In the genomic region with DNA sequence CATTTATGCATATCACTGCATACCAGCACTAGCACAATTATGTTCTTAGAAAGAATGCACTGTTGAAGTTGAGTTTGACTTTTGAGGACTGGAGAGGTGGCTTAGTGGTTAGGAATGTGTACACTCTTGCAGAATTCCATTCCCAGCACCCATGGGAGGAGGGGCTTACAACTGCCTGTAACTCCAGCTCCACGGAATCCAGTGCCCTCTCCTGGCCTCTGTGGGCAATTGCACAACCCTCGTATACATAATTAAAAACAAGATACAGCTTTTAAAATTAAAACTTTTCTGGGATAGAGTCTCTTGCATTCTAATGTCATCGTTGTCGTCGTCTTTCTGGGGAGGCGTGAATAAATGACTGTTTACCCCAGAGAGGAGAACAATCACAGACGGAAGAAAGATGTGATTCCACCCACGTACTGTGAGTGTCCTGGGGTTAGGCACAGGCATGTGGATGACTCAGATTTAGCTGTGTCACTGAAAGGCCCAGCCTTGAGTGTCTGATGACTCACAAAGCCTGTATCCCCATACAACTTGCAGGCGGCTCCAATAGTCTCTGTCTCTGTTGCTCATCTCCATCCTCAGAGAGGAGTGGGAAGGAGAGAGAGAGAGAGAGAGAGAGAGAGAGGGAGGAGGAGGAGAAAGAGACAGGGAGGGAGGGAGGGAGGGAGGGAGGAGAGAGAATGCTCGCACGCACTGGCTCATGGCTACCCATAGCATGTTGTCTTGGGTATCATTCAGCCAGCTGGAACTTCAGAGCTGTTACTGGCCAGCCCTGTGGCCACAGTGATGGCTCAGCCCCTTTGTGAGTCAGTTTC, we compare ENCODE assay signal across 11 mouse cellular contexts. TPM values are rescaled to one million over a fixed set of nuclear protein-coding genes. Genes with fewer than 3 reads are reported as not detected.
DNase-seq lines count a peak whose midpoint lies in the region; TF ChIP-seq lines count a peak whose summit lies in the region.
"Had no signal": no experiment of that assay in that cellular context is flagged by ENCODE, and none has a peak within 500 bp of the region (broad histone marks: within the 10 kb centered on the region; RNA-seq: fewer than 3 reads in every experiment).

No protein-coding gene starts in this region.

- H3K27me3 ChIP-seq in C2C12 (ENCODE audit: control insufficient read depth, insufficient read depth, insufficient read length) = no peaks in the 10 kb centered on the region

- H3K79me3 ChIP-seq in C2C12 (ENCODE audit: low read depth) = no peaks in the 10 kb centered on the region

- H3K79me2 ChIP-seq in C2C12 (ENCODE audit: control insufficient read depth, insufficient read depth) = no peaks in the 10 kb centered on the region

- peak; percentile 6 for DNase-seq in layer of hippocampus, adult 11-12 months (ENCODE audit: low spot score)
- DNase-seq in layer of hippocampus, postnatal 25 days (ENCODE audit: extremely low spot score in 1 of 2, low spot score in 1 of 2) = no peak
- peak; percentile 95 for DNase-seq in R1 (ENCODE audit: low read depth, low spot score)
- peak; percentile 10 for DNase-seq in layer of hippocampus, adult 9-10 months (ENCODE audit: low spot score)
- no peak for DNase-seq in yolk sac, embryonic 10.5 days (ENCODE audit: low spot score)
- no peak for DNase-seq in ovary, postnatal 10 days (ENCODE audit: low spot score)
- no peak for DNase-seq in gastrocnemius, postnatal 36 days
- DNase-seq: cerebellum, adult 11 months had no signal

- no peak overlapping the region for H3ac ChIP-seq in C2C12 (ENCODE audit: control insufficient read depth, insufficient read length, low read depth)

- H3K36me3 ChIP-seq in C2C12 (ENCODE audit: control insufficient read depth, insufficient read depth) = no peaks in the 10 kb centered on the region

- no peak for TF ChIP-seq CTCF in C2C12 (IDR thresholded peaks at IDR 0.05; ENCODE audit: control insufficient read depth, insufficient read depth, insufficient read length)

- intact Hi-C loops in gastrocnemius, postnatal 36 days (cut with DNase I) = loop anchor here (5.0 kb wide), 1 partner anchor 149 kb away; no protein-coding TSS in a partner anchor

- no peak overlapping the region for H3K4me3 ChIP-seq in C2C12 (ENCODE audit: insufficient read depth, poor library complexity, severe bottlenecking)

TF ChIP-seq in C2C12, 6 proteins besides CTCF, POLR2A, EP300 and RAD21:
- TF ChIP-seq MYOD1 (IDR thresholded peaks at IDR 0.05; ENCODE audit: control insufficient read depth, insufficient read length, low read depth) (peak; percentile 45), FOSL1 (IDR thresholded peaks at IDR 0.05; ENCODE audit: insufficient read depth, low read length, poor library complexity, severe bottlenecking) (peak; percentile 84), MYOG (IDR thresholded peaks at IDR 0.05; ENCODE audit: control insufficient read depth, extremely low read depth, insufficient read length) (no peak), USF1 (IDR thresholded peaks at IDR 0.05; ENCODE audit: low read depth) (no peak), CEBPB (IDR thresholded peaks at IDR 0.05; ENCODE audit: low read depth) (peak; percentile 46), MAX (IDR thresholded peaks at IDR 0.05) (peak; percentile 84)
TF ChIP-seq in C2C12: peak in this region for 4.

RNA-seq across cellular contexts. Expression of gene Trip12, which starts 41.1 kb away (rescaled TPM):
- 100 to 1,000 TPM; 182 to 184 TPM for total RNA-seq in layer of hippocampus, postnatal 25 days (2021)
- polyA plus RNA-seq in C2C12 (2012; fragmentation: generic; extraction: Trizol) = 41.7 TPM
- 100 to 1,000 TPM; 162 to 172 TPM for total RNA-seq in gastrocnemius, postnatal 36 days (2021)

RNA-seq across cellular contexts. Expression of gene Fbxo36, which starts 41.8 kb away (rescaled TPM):
- total RNA-seq in layer of hippocampus, postnatal 25 days (2021) = 1 to 10 TPM; 2.4 to 3.0 TPM
- polyA plus RNA-seq in C2C12 (2012; fragmentation: generic; extraction: Trizol) = 6.8 TPM
- total RNA-seq in gastrocnemius, postnatal 36 days (2021) = 1 to 10 TPM; 1.5 to 2.5 TPM
- total RNA-seq: monocyte, adult 5-6 weeks had no signal

RNA-seq across cellular contexts. Expression of gene Slc16a14, which starts 53.5 kb away (rescaled TPM):
- 10 to 100 TPM; 15.2 to 20.0 TPM for total RNA-seq in layer of hippocampus, postnatal 25 days (2021)
- polyA plus RNA-seq in C2C12 (2012; fragmentation: generic; extraction: Trizol) = 0.02 TPM
- under 1 TPM; 0.07 to 0.08 TPM for total RNA-seq in gastrocnemius, postnatal 36 days (2021)
- polyA plus RNA-seq: heart, postnatal 0 days had no signal

Comparison
In these comparisons a context has a peak if more than half of its experiments do, and no peak if none do; other contexts are left out.
1. DNase-seq: peak in layer of hippocampus, adult 11-12 months (single experiment), R1 (single experiment) and layer of hippocampus, adult 9-10 months (single experiment); none in layer of hippocampus, postnatal 25 days (0 of 2), yolk sac, embryonic 10.5 days (single experiment), ovary, postnatal 10 days (single experiment) and gastrocnemius, postnatal 36 days (0 of 2).
2. RNA of gene Slc16a14, which starts 53.5 kb away (total RNA-seq): 15.2 to 20.0 TPM in layer of hippocampus, postnatal 25 days; 0.07 to 0.08 TPM in gastrocnemius, postnatal 36 days; every median in the first group is over 10 times any median in the second.